Mouse (Mus musculus): ENCODE data around the gene Ppp1r3g.

DNA sequence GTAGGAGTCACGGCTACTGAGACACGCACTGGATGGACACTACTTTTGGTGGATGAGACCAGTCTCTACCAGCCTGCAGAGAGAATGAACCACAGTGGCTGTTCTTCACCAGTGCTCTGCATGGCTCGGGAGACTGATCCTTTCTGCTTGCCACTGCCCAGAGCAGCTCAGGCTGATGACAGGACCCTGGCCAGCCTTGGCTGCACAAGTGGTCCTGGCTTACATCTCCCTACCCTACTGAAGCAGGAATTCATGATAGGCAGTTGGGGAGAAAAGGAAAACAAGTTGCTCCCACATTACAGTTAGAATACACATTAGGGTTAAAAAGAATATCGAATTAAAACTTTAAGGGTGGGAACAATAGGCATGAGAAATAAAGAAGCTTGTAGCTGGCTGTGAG, 39.0 kb downstream of the Ppp1r3g start:
- TF ChIP-seq CTCF (IDR thresholded peaks at IDR 0.05; ENCODE audit: low read depth, low read length) (no peak), POLR2A (IDR thresholded peaks at IDR 0.05; ENCODE audit: borderline replicate concordance, low read depth, low read length) (no peak)

Measured in bone marrow macrophage, adult 2 months (primary cell).